Mouse (Mus musculus) intestine, postnatal 0 days (tissue): ENCODE measurements around the gene Pdzd7. TPM values are rescaled to one million over a fixed set of nuclear protein-coding genes. Genes with fewer than 3 reads are reported as not detected.

Experiments
- ATAC-seq: fragments of 200-750 bp; cut with Nextera tagmentation; 2 replicates; pipeline ENCODE4 v1.8.0; 2017; ENCODE audit warnings: mild to moderate bottlenecking, moderate TSS enrichment, moderate library complexity
- H3K27ac ChIP-seq: fragments of 300-500 bp; sonication (generic); 2 replicates; pipeline ENCODE4 v1.5.1; 2014; ENCODE audit warnings: mild to moderate bottlenecking, low read depth, low read length, moderate library complexity
- H3K27me3 ChIP-seq: fragments of 300-500 bp; sonication (generic); replicated peaks from 2 replicates; pipeline ENCODE4 v1.6.1; 2014; ENCODE audit warnings: low read length, mixed read lengths; ENCODE audit not compliant: control insufficient read depth, insufficient read depth
- H3K36me3 ChIP-seq: fragments of 300-500 bp; sonication (generic); 2 replicates; pipeline ENCODE4 v1.6.1; 2014; ENCODE audit warnings: mild to moderate bottlenecking, moderate library complexity; ENCODE audit not compliant: control insufficient read depth, insufficient read depth
- H3K4me1 ChIP-seq: fragments of 300-500 bp; sonication (generic); replicated peaks from 2 replicates; pipeline ENCODE4 v1.6.1; 2014; ENCODE audit warnings: antibody characterized with exemption, low read length, mixed read lengths; ENCODE audit not compliant: control insufficient read depth, insufficient read depth
- H3K4me2 ChIP-seq: fragments of 300-500 bp; sonication (generic); replicated peaks from 2 replicates; pipeline ENCODE4 v1.6.1; 2014; ENCODE audit warnings: low read depth, mild to moderate bottlenecking, moderate library complexity
- H3K4me3 ChIP-seq: fragments of 300-500 bp; sonication (generic); 2 replicates; pipeline ENCODE4 v1.5.1; 2014; ENCODE audit warnings: low read depth, low read length
- H3K9ac ChIP-seq: fragments of 300-500 bp; sonication (generic); 2 replicates; pipeline ENCODE4 v1.6.1; 2014; ENCODE audit warnings: mild to moderate bottlenecking, low read depth, low read length
- H3K9me3 ChIP-seq: fragments of 300-500 bp; sonication (generic); 2 replicates; pipeline ENCODE4 v1.6.1; 2016; ENCODE audit warnings: mixed run types; ENCODE audit not compliant: control insufficient read depth
- CTCF ChIP-seq: sonication (generic); IDR thresholded peaks from 2 replicates; pipeline ENCODE4 v1.5.1; 2016; ENCODE audit warnings: low read depth, mild to moderate bottlenecking, control low read depth, antibody characterized with exemption, moderate library complexity
- WGBS: fragments of 180-500 bp; shearing (Covaris S2); extraction: QIAGEN DNeasy Blood & Tissue Kit; methylation state at CpG from one replicate; pipeline ENCODE4 v1.1.7; 2014; 5-methylcytosine and 5-hydroxymethylcytosine counted together
- polyA plus RNA-seq: library from polyadenylated mRNA; unstranded; fragments of >200 nt; fragmentation: Nextera tagmentation; extraction: Ambion mirVana; gene quantifications from 2 replicates; pipeline ENCODE4 v1.2.1, GENCODE M21; 2015

Gene Pdzd7
- polyA plus RNA-seq, 1 experiment from 2014 or later: 0.22 TPM

DNA sequence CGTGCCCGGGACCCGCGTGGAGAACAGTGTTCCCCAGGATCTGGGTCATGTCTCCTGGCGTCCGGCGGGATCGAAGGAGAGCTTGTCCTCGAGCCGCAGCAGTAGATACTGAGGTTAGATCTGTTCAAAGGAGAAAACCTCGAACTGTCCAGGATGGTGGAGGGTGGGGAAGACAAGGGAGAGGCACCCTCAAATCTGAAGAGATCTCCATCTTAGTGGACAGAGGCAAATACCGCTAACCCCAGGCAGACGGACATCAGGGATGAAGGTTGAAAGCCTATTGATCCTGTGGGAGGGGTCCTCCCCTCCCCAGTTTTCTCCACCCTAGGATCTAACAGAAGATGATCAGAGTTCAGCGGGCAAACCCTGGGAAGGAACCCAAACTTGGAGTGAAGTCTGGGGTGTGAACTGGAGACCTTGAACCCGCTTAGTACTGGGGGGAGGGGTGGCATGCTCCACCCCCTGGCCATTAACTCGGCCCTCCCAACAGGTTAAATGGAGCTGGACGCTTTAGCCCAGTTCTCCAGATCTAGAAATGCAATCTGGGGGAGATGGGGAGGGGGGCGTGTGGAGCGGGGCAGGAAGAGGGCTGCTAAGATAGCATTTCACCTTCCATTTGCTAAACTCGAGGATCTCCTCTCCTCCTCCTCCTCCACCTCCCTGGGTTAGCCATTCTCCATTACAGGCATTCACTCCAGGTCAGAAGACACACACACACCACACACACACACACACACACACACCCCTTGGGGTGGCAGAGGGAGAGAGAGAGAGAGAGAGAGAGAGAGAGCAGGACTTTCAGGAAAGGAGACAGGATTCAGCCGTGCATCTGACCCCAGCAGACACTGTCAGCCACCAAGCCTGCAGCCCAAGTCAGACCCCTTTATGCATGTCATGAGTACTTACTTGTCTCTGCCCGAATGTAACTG, 55.7 kb downstream of the Pdzd7 start:
- Histone ChIP-seq H3K4me1 (0 out of 2 replicates have a peak, but pooled peaks cover 12% of the 10 kb centered on the region), H3K9me3 (no peaks in the 10 kb centered on the region), H3K4me2 (peak overlapping the region; percentile 95), H3K9ac (peak overlapping the region; percentile 75), H3K4me3 (peak overlapping the region; percentile 60), H3K36me3 (peaks cover 14% of the 10 kb centered on the region), H3K27ac (peak overlapping the region; percentile 91), H3K27me3 (no peaks in the 10 kb centered on the region)
- TF ChIP-seq CTCF: no peak
- ATAC-seq: no peak
- WGBS: 4% methylated on average over 22 of the region's 22 CpGs

DNA sequence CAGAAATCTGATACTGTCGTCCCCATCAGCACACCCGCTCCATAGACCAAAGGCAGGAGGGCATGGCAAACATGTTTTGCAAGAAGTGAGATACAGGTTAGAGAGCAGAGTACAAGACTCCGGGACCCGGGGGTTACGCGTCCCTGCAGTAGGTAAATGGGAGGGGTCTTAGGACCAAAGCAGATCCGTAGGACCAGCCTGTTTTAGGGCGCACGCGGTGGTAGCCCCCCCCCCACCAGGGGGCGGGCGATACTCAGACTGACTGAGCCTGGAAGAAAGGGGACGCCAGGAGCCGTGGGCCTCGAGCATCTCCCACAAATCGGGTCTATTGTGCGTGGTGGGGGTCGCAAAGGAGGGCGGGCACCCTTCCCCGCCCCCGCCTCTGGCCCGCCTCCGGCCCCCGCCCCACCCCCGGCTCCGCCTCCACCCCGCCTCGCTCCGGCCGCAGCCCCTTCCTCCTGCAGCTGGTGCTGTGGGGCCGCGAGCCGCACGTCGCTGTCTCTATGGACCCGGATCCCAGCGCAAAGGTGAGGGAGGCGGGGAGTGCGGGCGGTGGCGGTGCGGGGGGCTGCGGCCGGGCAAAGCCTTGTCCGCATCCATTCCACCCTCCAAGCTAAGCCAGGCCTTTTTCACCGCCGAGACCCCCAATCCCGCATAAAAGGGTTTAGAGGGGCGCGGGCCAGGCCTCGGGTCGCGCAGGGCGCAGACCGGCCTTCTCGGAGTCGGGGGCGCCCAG, 56.5 kb downstream of the Pdzd7 start, which contains the start of gene Sema4g:
Gene Sema4g, plus strand, starts transcription at position 271 of the 736 bp plus-strand sequence.
- TF ChIP-seq CTCF: peak; percentile 59
- H3K4me2 ChIP-seq: peak within 1 kb of the TSS; percentile 95
- H3K4me1 ChIP-seq: 0 out of 2 replicates have a peak, but pooled peaks cover 15% of the 10 kb centered on the region
- ATAC-seq: peak; percentile 14; the same call in 1 of the 2 replicates
- peak within 1 kb of the TSS; percentile 91 for H3K27ac ChIP-seq
- H3K4me3 ChIP-seq: peak within 1 kb of the TSS; percentile 60
- H3K27me3 ChIP-seq: no peaks in the 10 kb centered on the region
- no peaks in the 10 kb centered on the region for H3K9me3 ChIP-seq
- WGBS: under 1% methylated on average over 52 of the region's 58 CpGs
- peaks cover 11% of the 10 kb centered on the region for H3K36me3 ChIP-seq
- H3K9ac ChIP-seq: peak within 1 kb of the TSS; percentile 75

DNA sequence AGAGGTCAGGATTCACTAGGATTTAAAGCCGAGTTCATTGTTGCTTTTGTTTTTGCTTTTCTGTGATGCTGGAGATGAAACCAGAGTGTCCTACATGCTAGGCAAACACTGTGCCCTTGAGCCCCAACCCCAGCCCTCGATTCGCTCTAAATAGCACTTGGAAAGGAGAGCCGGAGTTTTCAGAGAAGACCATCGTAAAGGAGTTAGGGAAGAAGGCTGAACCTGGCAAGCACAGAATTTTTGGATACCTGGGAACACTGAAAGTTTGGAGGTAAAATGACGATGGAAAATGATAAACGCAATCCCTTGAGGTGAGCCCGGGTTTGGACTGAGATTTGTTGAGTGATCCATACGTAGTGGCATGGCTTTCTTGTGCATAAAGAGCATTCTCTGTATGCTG, 57.2 kb downstream of the Pdzd7 start:
- no peaks in the 10 kb centered on the region for H3K9me3 ChIP-seq
- H3K4me1 ChIP-seq: 0 out of 2 replicates have a peak, but pooled peaks cover 16% of the 10 kb centered on the region
- no peak for TF ChIP-seq CTCF
- peak overlapping the region; percentile 95 for H3K4me2 ChIP-seq
- ATAC-seq: no peak
- H3K27me3 ChIP-seq: no peaks in the 10 kb centered on the region
- 24% methylated on average over 9 of the region's 9 CpGs for WGBS
- H3K27ac ChIP-seq: peak overlapping the region; percentile 91
- peak overlapping the region; percentile 60; the same call in 1 of the 2 replicates for H3K4me3 ChIP-seq
- no peak overlapping the region for H3K9ac ChIP-seq
- H3K36me3 ChIP-seq: peaks cover 10% of the 10 kb centered on the region; the same call in 1 of the 2 replicates

DNA sequence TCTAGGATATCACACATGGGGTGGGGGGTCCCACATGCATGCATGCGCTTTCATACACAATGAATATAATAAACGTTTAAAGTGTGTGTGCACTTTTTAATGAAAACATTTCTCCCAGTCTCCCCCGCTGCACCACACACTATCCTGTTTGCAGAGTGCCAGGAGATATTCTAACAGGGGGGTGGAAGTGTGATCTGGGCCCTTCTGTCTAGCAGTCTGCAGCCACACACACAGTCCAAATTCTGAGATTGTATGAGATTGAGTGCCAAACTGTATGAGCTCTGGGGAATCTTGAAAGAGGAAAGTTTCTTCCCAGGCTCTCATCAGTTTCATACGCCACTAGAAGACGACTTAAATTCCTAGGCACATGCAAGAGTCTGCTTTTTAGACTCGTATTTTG, 57.7 kb downstream of the Pdzd7 start:
- Histone ChIP-seq H3K9ac (no peak overlapping the region), H3K27me3 (no peaks in the 10 kb centered on the region), H3K27ac (no peak overlapping the region), H3K9me3 (no peaks in the 10 kb centered on the region), H3K36me3 (peaks cover 8% of the 10 kb centered on the region; the same call in 1 of the 2 replicates), H3K4me3 (no peak overlapping the region), H3K4me1 (0 out of 2 replicates have a peak, but pooled peaks cover 18% of the 10 kb centered on the region), H3K4me2 (no peak overlapping the region)
- 62% methylated on average over 6 of the region's 6 CpGs for WGBS
- ATAC-seq: no peak
- no peak for TF ChIP-seq CTCF

DNA sequence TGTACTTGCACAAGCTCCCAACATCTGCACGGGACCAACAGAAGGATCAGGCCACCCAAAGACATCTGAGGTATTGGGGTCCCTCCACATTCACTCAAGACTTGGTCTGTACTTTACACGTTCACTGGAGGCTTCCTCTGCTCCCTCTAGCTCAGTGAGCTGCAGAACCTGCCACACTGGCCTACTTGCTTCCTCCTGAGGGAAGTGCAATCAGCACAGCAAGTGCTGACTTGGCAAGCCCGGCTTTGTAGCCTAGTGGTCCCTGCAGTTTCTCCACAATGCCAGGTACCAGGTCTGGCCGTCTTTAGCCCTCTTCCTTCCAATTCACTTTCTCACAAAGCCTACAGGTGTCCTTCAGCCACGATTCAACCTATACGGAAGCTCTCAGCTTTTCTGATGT, 58.5 kb downstream of the Pdzd7 start:
- Histone ChIP-seq H3K9me3 (no peaks in the 10 kb centered on the region), H3K27ac (peak overlapping the region; percentile 15; the same call in 1 of the 2 replicates)

More for the DNA sequence above, 58.5 kb downstream of the Pdzd7 start:
- Histone ChIP-seq H3K4me1 (0 out of 2 replicates have a peak, but pooled peaks cover 12% of the 10 kb centered on the region), H3K9ac (no peak overlapping the region), H3K27me3 (no peaks in the 10 kb centered on the region), H3K4me3 (no peak overlapping the region), H3K36me3 (no peaks in the 10 kb centered on the region), H3K4me2 (no peak overlapping the region; the same call in 1 of the 2 replicates)
- 58% methylated on average over 6 of the region's 6 CpGs for WGBS
- TF ChIP-seq CTCF: no peak
- no peak for ATAC-seq
